Mouse (Mus musculus): Measurements from ENCODE around the gene Lekr1. TPM values are rescaled to one million over a fixed set of nuclear protein-coding genes. Genes with fewer than 3 reads are reported as not detected.

The Lekr1 gene
- polyA plus RNA-seq, 1 experiment, result 0.39 TPM

GRCm38 (mm10) chr3:65844851-65845552 is 179.0 kb downstream of the Lekr1 start:
- no peaks in the 10 kb centered on the region for H3K79me3 ChIP-seq (ENCODE audit: low read depth)
- no peaks in the 10 kb centered on the region for H3K36me3 ChIP-seq (ENCODE audit: control insufficient read depth, insufficient read depth)
- H3K79me2 ChIP-seq (ENCODE audit: control insufficient read depth, insufficient read depth), result no peaks in the 10 kb centered on the region
- no peaks in the 10 kb centered on the region for H3K27me3 ChIP-seq (ENCODE audit: control insufficient read depth, insufficient read depth, insufficient read length)
- TF ChIP-seq FOSL1 (IDR thresholded peaks at IDR 0.05; ENCODE audit: insufficient read depth, low read length, poor library complexity, severe bottlenecking), result no peak
- no peak for TF ChIP-seq CTCF (IDR thresholded peaks at IDR 0.05; ENCODE audit: control insufficient read depth, insufficient read depth, insufficient read length)
- no peak for TF ChIP-seq CEBPB (IDR thresholded peaks at IDR 0.05; ENCODE audit: low read depth)
- no peak for TF ChIP-seq MYOD1 (IDR thresholded peaks at IDR 0.05; ENCODE audit: control insufficient read depth, insufficient read length, low read depth)
- TF ChIP-seq USF1 (IDR thresholded peaks at IDR 0.05; ENCODE audit: low read depth), result no peak
- no peak for TF ChIP-seq MYOG (IDR thresholded peaks at IDR 0.05; ENCODE audit: control insufficient read depth, extremely low read depth, insufficient read length)
- TF ChIP-seq MAX (IDR thresholded peaks at IDR 0.05), result no peak
- H3ac ChIP-seq (ENCODE audit: control insufficient read depth, insufficient read length, low read depth), result no peak overlapping the region
- no peak overlapping the region for H3K4me3 ChIP-seq (ENCODE audit: insufficient read depth, poor library complexity, severe bottlenecking)

- Histone ChIP-seq H3ac (ENCODE audit: control insufficient read depth, insufficient read length, low read depth) (no peak overlapping the region), H3K79me3 (ENCODE audit: low read depth) (no peaks in the 10 kb centered on the region), H3K36me3 (ENCODE audit: control insufficient read depth, insufficient read depth) (no peaks in the 10 kb centered on the region), H3K27me3 (ENCODE audit: control insufficient read depth, insufficient read depth, insufficient read length) (no peaks in the 10 kb centered on the region), H3K79me2 (ENCODE audit: control insufficient read depth, insufficient read depth) (no peaks in the 10 kb centered on the region), H3K4me3 (ENCODE audit: insufficient read depth, poor library complexity, severe bottlenecking) (no peak overlapping the region)
- TF ChIP-seq MAX (IDR thresholded peaks at IDR 0.05) (no peak), FOSL1 (IDR thresholded peaks at IDR 0.05; ENCODE audit: insufficient read depth, low read length, poor library complexity, severe bottlenecking) (no peak), CTCF (IDR thresholded peaks at IDR 0.05; ENCODE audit: control insufficient read depth, insufficient read depth, insufficient read length) (no peak), CEBPB (IDR thresholded peaks at IDR 0.05; ENCODE audit: low read depth) (no peak), MYOD1 (IDR thresholded peaks at IDR 0.05; ENCODE audit: control insufficient read depth, insufficient read length, low read depth) (no peak)
Measured at GRCm38 (mm10) chr3:65847158-65847787, 181.2 kb downstream of the Lekr1 start.

GRCm38 (mm10) chr3:65853746-65854145 is 187.7 kb downstream of the Lekr1 start:
- no peak for TF ChIP-seq MYOD1 (IDR thresholded peaks at IDR 0.05; ENCODE audit: control insufficient read depth, insufficient read length, low read depth)
- no peak for TF ChIP-seq USF1 (IDR thresholded peaks at IDR 0.05; ENCODE audit: low read depth)
- no peak for TF ChIP-seq MAX (IDR thresholded peaks at IDR 0.05)
- TF ChIP-seq MYOG (IDR thresholded peaks at IDR 0.05; ENCODE audit: control insufficient read depth, extremely low read depth, insufficient read length), result no peak
- no peak for TF ChIP-seq CEBPB (IDR thresholded peaks at IDR 0.05; ENCODE audit: low read depth)
- TF ChIP-seq CTCF (IDR thresholded peaks at IDR 0.05; ENCODE audit: control insufficient read depth, insufficient read depth, insufficient read length), result no peak
- no peak for TF ChIP-seq FOSL1 (IDR thresholded peaks at IDR 0.05; ENCODE audit: insufficient read depth, low read length, poor library complexity, severe bottlenecking)

GRCm38 (mm10) chr3:65855521-65855920 is 189.5 kb downstream of the Lekr1 start:
- Histone ChIP-seq H3K4me3 (ENCODE audit: insufficient read depth, poor library complexity, severe bottlenecking) (no peak overlapping the region), H3K79me3 (ENCODE audit: low read depth) (no peaks in the 10 kb centered on the region), H3ac (ENCODE audit: control insufficient read depth, insufficient read length, low read depth) (no peak overlapping the region), H3K27me3 (ENCODE audit: control insufficient read depth, insufficient read depth, insufficient read length) (no peaks in the 10 kb centered on the region), H3K79me2 (ENCODE audit: control insufficient read depth, insufficient read depth) (no peaks in the 10 kb centered on the region), H3K36me3 (ENCODE audit: control insufficient read depth, insufficient read depth) (no peaks in the 10 kb centered on the region)
- TF ChIP-seq CEBPB (IDR thresholded peaks at IDR 0.05; ENCODE audit: low read depth), result no peak
- no peak for TF ChIP-seq FOSL1 (IDR thresholded peaks at IDR 0.05; ENCODE audit: insufficient read depth, low read length, poor library complexity, severe bottlenecking)
- no peak for TF ChIP-seq MYOG (IDR thresholded peaks at IDR 0.05; ENCODE audit: control insufficient read depth, extremely low read depth, insufficient read length)
- TF ChIP-seq USF1 (IDR thresholded peaks at IDR 0.05; ENCODE audit: low read depth), result no peak
- no peak for TF ChIP-seq MAX (IDR thresholded peaks at IDR 0.05)
- TF ChIP-seq MYOD1 (IDR thresholded peaks at IDR 0.05; ENCODE audit: control insufficient read depth, insufficient read length, low read depth), result no peak
- no peak for TF ChIP-seq CTCF (IDR thresholded peaks at IDR 0.05; ENCODE audit: control insufficient read depth, insufficient read depth, insufficient read length)

More at GRCm38 (mm10) chr3:65853746-65854145, 187.7 kb downstream of the Lekr1 start:
- H3K79me2 ChIP-seq (ENCODE audit: control insufficient read depth, insufficient read depth), result no peaks in the 10 kb centered on the region
- no peak overlapping the region for H3K4me3 ChIP-seq (ENCODE audit: insufficient read depth, poor library complexity, severe bottlenecking)
- H3K79me3 ChIP-seq (ENCODE audit: low read depth), result no peaks in the 10 kb centered on the region
- no peaks in the 10 kb centered on the region for H3K36me3 ChIP-seq (ENCODE audit: control insufficient read depth, insufficient read depth)
- H3ac ChIP-seq (ENCODE audit: control insufficient read depth, insufficient read length, low read depth), result no peak overlapping the region
- no peaks in the 10 kb centered on the region for H3K27me3 ChIP-seq (ENCODE audit: control insufficient read depth, insufficient read depth, insufficient read length)

GRCm38 (mm10) chr3:65858118-65858517 is 192.1 kb downstream of the Lekr1 start:
- Histone ChIP-seq H3ac (ENCODE audit: control insufficient read depth, insufficient read length, low read depth) (no peak overlapping the region), H3K79me3 (ENCODE audit: low read depth) (no peaks in the 10 kb centered on the region), H3K4me3 (ENCODE audit: insufficient read depth, poor library complexity, severe bottlenecking) (no peak overlapping the region), H3K36me3 (ENCODE audit: control insufficient read depth, insufficient read depth) (no peaks in the 10 kb centered on the region), H3K79me2 (ENCODE audit: control insufficient read depth, insufficient read depth) (no peaks in the 10 kb centered on the region), H3K27me3 (ENCODE audit: control insufficient read depth, insufficient read depth, insufficient read length) (no peaks in the 10 kb centered on the region)
- TF ChIP-seq CTCF (IDR thresholded peaks at IDR 0.05; ENCODE audit: control insufficient read depth, insufficient read depth, insufficient read length), result no peak
- TF ChIP-seq FOSL1 (IDR thresholded peaks at IDR 0.05; ENCODE audit: insufficient read depth, low read length, poor library complexity, severe bottlenecking), result no peak
- TF ChIP-seq CEBPB (IDR thresholded peaks at IDR 0.05; ENCODE audit: low read depth), result no peak
- no peak for TF ChIP-seq MAX (IDR thresholded peaks at IDR 0.05)
- no peak for TF ChIP-seq MYOD1 (IDR thresholded peaks at IDR 0.05; ENCODE audit: control insufficient read depth, insufficient read length, low read depth)
- no peak for TF ChIP-seq USF1 (IDR thresholded peaks at IDR 0.05; ENCODE audit: low read depth)
- TF ChIP-seq MYOG (IDR thresholded peaks at IDR 0.05; ENCODE audit: control insufficient read depth, extremely low read depth, insufficient read length), result no peak

Data from C2C12 (cell line).